Mouse (Mus musculus): ENCODE measurements at regions not wholly inside any gene's neighbourhood (a gene's known extent, or its start where the extent isn't known, plus 50 kb on each side); places are given as distances from the start of the nearest gene placed in this dataset.

DNA sequence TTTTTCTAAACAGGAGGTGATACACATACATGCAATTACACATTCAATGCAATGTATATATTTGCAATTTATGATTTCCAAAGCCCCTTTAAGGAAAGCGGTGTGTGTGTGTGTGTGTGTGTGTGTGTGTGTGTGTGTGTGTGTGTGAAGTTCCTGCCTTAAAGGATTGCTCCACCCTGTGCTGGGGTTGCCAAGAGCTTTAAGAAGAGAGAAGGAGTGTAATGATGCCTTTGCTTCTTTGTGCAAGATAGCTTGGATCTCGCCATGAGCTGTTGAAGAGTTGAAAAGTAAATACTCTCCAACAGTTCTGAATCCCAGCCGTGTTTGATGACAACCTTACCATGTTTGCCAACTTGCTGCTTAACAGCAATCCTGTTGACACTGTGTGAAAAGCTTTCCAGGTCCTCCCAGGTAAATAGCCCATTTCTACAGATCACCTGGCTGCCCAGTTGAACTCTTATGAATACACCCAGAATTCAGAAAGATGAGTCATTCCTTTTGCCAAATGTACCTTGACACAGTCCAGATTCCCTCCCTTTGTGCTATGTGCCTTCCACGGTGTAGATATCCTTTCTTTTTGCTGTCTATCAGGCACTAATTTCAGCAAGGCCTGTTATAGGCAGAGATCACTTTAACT lies 216.3 kb downstream of the Ikzf2 start:
- DNase-seq (ENCODE audit: low spot score in 2 of 2): no peak

DNA sequence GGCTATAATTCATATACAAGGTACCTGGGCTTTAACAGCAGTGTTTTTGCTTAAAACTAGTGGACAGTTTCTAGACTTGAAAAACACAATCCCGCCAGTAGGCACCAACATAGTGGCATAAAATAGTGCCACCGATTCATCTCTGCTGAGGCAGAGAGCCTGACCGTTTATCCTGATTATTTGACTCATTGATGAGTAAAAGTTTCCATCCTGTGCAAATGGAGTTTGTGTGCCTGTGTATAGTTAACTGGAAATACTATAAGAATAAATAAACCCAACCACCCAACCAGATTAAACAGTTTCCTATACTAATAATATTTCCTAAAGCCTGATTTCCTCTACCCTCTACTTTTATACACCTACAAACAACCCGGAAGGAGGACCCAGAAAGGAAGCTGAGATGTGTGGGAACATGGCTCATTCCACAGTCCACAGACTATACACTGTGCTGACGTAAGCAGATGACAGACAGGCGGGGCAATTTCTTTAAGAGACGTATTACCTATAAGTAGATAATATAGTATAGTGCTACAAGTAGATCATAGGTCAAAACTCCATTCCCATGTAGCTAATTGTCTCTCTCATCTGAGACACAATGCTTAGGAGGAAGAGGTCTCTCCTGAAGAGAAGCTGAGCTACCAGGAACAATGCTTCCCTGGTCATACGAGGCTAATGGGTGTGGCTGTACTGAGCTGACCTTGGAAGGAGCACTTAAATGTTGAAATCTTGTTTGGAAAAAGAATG lies 217.7 kb downstream of the Ikzf2 start:
- no peak for DNase-seq (ENCODE audit: low spot score in 2 of 2)

- no peak for DNase-seq (ENCODE audit: low spot score in 2 of 2)
Measured at GRCm38 (mm10) chr1:69466534-69467275, 220.3 kb downstream of the Ikzf2 start.

DNA sequence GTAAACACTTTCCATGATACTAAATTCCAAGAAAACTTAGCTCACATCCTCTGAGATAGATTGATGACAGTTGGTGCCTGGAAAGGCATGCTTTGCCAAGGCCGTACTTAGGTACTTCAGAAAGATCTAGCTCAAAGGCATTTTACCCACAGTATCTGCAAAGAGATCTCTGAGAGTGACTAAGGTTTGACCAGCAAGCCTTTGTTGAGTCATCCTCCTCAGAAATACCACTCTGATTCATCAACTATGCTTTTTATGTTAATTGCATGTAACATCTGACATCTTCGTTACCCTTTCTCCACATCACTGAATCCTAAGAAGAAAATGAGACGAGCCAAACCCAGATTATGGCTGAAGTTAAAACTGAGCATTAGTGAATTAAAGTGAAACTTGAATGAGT lies 225.9 kb downstream of the Ikzf2 start:
- no peak for DNase-seq (ENCODE audit: low spot score in 2 of 2)

DNA sequence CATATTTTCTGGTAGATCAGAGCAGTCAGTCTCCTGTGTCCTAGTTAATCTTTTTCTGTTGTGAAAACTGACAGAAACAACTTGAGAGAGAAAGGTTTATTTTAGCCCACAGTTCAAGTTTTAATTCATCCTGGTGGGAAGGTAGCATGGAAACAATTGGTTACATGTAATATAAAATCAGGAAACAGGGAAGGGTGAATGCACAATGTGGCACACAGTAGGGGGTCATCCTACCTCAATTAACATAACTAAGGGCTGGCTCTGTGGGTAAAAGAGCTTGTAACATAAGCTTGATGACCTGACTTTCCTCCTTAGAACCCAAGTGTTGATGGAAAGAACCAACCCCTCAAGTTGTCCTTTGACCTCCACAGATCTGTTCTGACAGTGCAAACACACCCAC lies 227.1 kb downstream of the Ikzf2 start:
- DNase-seq (ENCODE audit: low spot score in 2 of 2): no peak

- no peak for DNase-seq (ENCODE audit: low spot score in 2 of 2)
Measured at GRCm38 (mm10) chr1:69457471-69457870, 229.6 kb downstream of the Ikzf2 start.

DNA sequence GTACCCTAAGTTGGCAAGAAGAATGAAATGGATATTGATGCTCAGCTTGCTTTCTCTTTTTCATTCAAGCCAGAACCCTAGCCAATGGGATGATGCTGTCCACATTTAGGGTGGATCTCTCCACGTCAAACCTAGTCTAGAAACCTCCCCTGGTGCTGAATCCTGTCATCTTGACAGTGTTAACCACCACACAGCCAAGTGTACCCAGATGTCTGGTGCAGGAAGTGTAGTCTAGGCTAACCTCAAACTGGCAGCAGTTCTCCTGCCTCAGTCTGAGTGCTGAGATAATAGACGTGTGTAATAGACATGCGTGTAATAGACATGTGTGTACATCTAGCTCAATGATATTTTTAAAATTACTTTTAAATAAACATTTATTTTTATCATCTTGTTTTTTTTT lies 233.1 kb downstream of the Ikzf2 start:
- no peak for DNase-seq (ENCODE audit: low spot score in 2 of 2)

GRCm38 (mm10) chr1:69452910-69453309 lies 234.1 kb downstream of the Ikzf2 start:
- DNase-seq (ENCODE audit: low spot score in 2 of 2): no peak

GRCm38 (mm10) chr1:69450455-69450854 lies 236.6 kb downstream of the Ikzf2 start:
- no peak for DNase-seq (ENCODE audit: low spot score in 2 of 2)

- no peak for DNase-seq (ENCODE audit: low spot score in 2 of 2)
Measured at GRCm38 (mm10) chr1:69447276-69447675, 239.8 kb downstream of the Ikzf2 start.

GRCm38 (mm10) chr1:69444722-69445121 lies 242.3 kb downstream of the Ikzf2 start:
- no peak for DNase-seq (ENCODE audit: low spot score in 2 of 2)

GRCm38 (mm10) chr1:69443466-69443865 lies 243.6 kb downstream of the Ikzf2 start:
- no peak for DNase-seq (ENCODE audit: low spot score in 2 of 2)

DNA sequence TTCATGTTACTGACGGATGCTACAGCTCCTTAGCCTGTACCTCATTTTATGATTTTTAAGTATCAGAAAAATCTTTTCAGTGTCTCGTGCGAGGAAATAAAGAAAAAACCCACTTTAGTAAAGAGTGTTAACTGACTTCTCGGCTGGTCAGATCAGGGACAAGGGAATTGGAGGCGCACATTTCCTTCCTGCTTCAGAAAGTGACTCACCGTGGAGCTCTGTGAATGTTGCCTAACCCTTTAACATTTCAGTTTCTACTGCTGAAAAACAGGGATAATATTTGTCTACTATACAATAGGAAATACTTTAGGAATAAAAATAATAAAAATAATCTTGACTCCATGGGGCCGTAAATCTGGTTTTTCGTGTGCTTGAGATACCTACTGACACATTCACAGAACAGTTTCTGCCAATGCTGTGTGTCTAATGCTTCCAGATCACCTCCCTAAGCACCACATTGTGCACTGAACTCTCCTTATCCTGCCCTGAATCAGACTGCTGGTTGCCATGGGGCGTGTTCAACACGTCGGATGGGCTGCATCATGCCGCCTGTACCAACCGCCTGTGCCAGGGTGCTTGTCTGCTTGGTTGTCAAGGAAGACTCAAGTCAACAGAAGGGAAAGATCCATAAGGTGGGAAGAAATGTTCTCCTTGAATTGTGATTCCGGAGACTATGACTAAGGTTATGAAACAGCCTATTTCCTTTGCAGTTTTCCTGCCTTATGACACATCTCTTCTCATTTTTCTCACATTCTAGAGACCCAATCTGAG lies 246.3 kb downstream of the Ikzf2 start:
- peak; percentile 6 to 9 for DNase-seq (ENCODE audit: low spot score in 2 of 2)

- DNase-seq (ENCODE audit: low spot score in 2 of 2): peak in 1 of 2 experiments; percentile 14
Measured at GRCm38 (mm10) chr1:69437042-69437441, 250.0 kb downstream of the Ikzf2 start.

- no peak for DNase-seq (ENCODE audit: low spot score in 2 of 2)
Measured at GRCm38 (mm10) chr1:69433655-69434357, 253.2 kb downstream of the Ikzf2 start.

DNA sequence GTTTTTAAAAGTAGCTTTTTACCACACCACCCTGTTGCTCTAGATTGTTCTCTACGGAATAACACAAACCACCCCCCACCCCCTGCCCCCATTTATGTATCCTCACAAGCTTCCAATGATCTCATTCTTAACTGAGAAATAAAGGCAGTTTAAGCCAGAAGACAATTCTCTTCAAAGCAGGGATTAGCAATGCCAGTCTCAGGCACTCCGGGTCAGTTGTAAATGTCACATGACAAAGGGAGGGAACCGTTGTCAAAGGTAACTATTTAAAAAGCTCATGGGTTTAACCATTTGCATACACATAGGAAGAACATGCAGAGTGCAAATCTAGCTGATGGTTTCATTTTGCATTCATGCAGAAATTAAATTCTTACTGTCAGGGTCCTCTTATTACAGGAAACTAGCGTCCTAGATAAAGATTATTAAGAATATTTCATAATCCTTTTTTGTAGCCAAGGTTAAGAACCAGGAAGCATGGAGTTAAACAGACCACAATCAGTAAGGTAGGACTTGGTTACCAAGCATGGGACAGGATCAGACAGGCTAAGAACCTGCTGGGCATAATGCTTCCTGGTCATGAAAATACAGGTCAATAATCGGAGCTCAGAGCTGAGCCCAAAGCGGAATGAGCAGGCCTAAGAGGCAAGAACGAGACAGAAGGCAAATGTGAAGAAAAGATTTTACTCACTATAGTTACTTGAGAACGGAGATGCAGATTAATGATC lies 256.2 kb downstream of the Ikzf2 start:
- DNase-seq (ENCODE audit: low spot score in 2 of 2): no peak

DNA sequence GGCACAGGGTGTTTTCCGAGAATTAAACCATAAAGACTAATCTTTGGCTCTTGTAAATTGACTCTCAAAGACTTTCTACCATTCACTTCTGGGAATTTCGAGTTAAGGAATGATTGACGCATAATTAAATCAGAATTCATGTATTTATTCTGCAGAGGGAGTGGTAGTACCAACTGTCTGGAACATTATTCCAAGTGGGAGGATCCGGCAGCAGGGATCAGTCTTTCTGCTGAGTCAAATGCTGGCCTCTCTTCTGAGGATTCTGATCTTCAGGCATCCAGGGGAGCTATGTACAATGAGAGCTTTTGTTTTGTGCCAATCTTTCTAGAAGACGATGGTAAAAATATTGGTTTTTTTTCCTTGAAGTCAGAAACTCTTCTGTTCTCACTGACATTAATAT lies 257.4 kb downstream of the Ikzf2 start:
- DNase-seq (ENCODE audit: low spot score in 2 of 2): no peak

DNA sequence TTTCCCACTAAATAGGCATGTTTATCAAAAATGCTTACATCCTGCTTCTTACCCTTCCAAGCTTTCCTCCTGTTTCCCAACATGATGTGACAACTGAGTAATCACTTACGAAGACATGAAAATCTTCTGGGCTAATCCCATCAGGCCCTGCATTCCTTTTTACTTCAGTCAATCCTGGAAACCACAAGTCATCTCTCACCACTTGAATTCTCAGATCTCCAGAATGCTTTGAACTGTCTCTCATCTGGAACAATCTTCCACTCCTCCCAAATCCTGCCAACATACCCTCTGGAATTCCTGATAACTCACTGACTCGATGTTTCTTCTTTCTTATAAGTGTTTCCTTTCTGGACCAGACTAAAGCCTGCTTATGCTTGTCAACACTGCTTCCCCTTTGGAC lies 289.4 kb downstream of the Ikzf2 start:
- no peak for DNase-seq (ENCODE audit: low spot score in 2 of 2)

DNA sequence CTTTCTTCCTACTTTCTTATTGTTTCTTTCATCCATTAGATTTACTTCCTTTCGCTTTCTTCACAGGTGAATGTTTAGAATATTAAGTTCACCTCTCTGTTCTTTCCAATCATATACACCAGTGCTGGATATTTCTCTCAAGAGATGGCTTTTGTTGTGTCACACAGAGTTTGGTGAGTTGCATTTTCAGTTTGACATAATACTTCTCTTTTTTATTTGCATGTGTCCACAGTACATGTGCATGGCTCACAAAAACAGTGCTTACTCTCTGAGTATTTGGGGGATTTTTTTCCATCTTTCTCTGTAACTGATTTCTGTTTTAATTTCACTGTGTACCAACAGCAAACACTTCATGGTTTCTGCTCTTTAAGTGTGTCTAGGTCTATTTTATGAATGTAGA lies 274.5 kb upstream of the Erbb4 start:
- no peak for DNase-seq (ENCODE audit: low spot score in 2 of 2)

GRCm38 (mm10) chr1:69379741-69380140 lies 271.9 kb upstream of the Erbb4 start:
- DNase-seq (ENCODE audit: low spot score in 2 of 2): no peak

All from frontal cortex, postnatal 10 days (tissue).